Mouse (Mus musculus) kidney, adult 9 months (tissue): ENCODE measurements around the gene Cenpm.
"Not testable (repeated sequence)": the region's sequence is repeated elsewhere in the genome, so short reads cannot be mapped to it uniquely, and the experiment has no call there.

Experiments
- DNase-seq: peaks from one replicate; pipeline ENCODE4 v3.0.0; 2022

The Cenpm gene

DNA sequence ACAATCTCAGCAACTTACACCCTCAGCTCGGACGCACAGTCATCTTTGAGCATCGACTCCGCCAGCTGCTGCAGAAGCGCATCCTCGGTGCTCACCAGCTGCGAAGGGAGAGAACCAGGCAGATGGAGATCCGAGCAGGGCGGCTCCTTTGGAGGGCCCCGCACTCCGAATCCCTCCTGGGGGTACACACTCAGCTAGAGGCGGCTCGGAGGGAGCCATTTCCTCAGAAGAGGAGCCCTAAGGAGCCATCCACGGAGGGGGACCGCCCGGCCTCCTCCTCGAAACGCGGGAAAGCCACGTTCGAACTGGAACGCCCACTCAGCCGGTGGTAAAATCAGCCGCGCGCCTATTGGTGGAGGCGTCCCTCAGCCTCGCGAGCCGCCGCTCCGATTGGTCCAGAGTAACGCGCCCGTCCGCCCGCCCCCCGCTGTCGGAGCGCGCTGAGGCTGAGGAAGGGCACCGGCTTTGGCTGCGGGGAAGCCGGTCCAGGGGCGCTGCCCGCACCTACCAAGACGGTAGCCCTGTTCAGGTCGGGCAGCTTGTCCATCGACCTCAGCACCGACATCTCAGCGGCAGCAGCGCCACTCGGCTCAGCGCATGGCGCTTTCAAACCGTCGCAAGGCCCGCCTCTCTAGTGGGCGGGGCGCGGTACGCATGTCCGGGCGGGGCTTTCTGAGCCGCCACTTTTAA is at the start of gene Cenpm:
Gene Cenpm, minus strand, starts transcription at position 634 of the 690 bp plus-strand sequence.
- peak; percentile 90 for DNase-seq

DNA sequence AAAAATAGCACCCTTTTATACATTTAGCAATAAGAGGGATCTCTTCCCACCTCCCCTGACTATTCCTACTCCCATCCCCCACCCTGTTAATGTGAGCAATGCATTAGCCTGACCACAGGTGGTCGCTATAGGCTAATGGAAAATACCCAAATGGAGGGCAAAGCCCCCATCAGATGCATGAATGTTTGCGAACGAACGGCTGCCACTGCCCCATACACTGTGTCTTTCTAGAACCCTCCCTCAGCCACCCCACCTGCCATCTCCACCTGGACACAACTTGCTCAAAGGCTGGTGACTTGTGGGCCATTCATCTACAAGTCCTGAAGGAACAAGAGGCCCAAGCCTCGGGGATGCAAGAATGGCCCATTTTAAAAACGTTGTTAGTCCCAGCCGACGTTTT is 49.5 kb upstream of the Cenpm start:
- peak; percentile 29 for DNase-seq

DNA sequence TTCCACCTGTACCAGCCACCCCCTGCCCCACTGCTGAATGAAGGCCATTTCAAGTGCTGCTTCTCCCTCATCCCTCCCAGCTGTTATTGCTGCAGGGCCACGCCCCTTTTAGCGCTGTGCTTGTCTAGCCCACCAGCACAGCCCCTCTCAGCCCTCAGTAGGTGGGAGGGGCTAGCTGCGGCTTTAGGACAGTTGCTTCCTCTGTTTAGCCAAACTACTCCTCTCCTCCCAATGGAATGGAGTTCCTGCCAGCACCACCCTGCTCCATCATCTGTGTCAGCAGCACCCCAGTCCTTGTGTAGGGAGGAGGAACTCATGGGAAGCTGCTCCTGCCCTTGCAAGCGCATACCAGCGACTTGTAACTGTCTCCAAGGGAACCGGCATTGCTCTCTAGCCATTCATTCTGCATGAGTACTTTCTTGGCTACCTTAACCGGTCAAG is 48.7 kb upstream of the Cenpm start:
- peak; percentile 14 for DNase-seq

DNA sequence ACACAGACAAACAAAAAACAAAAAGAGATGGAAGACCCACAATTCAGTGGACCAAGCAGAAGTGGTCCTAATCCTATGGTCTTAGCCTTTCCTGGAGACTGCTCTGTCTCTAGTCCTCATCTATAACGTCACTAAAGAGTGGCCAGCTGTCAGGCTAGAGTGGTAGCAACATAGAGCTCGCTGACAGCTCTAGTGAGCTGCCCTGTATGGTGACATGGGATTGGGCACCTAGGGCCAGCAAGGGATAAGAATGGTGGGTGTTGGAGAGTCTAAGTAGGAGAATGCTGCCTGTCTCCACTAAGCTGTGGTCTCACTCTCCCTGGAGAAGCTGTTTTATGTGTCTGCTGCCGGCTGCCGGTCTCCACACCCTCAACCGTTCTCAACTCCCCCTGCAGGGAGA is 48.3 kb upstream of the Cenpm start:
- no peak for DNase-seq

DNA sequence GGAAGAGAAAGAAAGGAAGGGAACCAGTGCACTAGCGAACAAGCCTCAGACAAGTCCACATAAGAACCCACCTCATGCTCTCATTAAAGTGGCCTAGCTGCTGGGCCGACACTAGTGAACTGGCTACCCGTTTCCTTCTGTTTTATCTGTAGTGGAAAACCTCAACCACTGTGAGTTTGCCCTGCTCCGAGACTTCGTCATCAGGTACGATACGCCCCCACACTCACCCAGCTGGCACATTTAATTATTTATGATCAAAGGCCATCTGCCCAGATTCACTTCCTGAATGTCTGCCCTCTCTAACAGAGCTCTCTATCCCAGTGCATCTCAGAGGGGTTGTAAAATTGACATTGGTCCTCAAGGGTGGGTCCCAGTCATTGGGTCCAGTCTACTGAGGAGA is 45.7 kb upstream of the Cenpm start:
- no peak for DNase-seq

DNA sequence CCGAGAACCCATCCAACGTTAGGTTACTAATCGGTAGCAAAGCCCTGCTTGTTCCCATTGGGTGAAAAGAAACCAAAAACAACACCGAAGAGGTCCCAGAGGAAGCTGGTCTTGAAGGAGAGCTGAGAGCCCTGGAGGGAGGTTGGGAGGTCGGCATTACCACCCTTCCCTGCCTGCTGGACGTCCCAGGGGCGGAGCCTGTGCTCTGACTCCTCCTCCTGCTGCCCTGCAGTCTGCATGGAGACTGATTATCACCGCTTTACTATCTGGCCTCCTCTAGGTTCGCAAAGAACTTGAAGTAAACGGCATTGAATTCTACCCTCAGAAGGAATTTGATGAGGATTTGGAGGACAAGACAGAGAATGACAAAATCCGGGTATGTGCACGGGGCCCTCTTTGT is 41.6 kb upstream of the Cenpm start:
- no peak for DNase-seq

DNA sequence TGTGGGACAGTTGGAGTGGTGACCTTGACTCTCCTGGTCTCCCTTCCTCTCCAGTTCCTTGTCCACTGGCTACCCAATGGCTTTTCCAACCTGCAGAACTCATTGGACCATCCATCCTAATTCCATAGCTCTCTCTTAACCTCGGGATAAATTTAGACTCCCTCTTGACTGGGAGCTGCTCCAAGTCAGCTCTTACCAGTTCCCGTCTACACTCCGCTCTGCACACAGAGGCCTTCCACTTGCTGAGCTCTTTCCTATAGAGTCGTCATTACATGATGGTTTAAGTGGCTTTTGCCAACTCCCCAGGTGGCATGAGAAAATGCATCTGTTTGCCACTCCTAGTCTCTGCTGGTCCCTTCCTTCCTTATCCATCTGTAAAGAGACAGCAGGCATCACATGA is 36.1 kb upstream of the Cenpm start:
- DNase-seq = no peak

DNA sequence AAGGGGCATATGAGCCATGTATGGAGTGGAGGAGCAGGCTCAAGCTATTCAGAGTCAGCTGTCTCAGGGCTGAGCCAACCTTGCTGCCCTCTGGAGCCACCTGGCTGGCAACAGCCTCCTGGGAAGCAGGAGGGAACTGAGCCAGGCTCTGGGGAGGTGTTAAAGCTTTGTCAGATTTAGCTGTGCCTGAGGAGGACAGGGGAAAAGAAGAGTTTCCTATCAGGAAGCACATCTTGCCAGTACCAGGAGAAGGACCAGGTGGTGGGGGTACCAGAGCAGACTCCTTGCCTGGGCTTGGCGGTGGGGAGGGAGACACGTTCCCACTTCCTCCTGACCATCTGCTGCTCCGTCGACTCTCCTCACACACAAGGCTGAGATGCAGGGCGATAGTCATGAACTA is 33.0 kb upstream of the Cenpm start:
- DNase-seq = no peak

DNA sequence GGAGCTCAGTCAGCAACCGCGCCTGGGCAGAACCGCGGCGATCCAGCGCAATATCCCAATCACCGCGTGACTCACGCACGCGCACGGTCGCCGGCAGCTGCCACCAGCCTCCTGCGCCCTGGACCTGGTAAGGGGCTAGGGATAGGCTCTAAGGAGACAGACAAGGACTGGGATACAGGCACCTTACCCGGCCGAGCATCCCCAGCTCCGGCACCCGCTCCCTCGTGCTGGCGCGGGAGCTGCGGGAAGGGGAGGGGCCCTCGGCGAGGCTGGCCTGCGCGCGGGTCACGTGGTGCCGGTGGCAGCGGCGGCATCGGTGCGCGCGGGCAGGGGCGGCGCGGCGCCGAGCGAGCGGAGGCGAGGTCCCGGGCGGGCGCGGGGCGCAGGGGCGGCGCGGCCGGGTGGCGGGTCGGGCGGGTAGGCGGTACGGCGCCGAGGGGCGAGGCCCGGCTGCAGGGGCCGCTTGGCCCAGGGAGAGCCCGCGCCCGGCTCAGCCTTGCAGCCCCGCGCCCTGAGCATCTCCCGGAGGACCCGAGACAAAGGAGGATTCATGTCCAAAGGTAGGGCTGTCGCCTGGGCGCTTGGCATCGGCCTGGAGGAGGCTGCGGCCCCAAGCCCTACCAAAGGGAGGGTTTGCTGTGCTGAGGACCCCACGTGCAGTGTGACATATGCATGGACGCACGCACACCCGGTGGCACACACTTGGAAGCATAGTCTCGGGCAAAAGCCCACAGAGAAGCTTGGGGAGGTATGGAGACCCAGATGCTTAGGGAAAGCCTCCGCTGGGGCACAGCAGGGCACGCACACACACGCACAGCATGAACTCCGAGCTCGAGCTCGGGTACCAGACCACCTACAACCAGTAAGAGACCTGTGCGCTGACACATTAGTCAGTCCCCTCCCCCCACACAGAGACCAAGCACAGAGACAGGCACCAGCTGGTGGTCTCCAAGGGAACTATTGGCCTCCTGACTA is 30.7 kb upstream of the Cenpm start:
- DNase-seq = no peak

DNA sequence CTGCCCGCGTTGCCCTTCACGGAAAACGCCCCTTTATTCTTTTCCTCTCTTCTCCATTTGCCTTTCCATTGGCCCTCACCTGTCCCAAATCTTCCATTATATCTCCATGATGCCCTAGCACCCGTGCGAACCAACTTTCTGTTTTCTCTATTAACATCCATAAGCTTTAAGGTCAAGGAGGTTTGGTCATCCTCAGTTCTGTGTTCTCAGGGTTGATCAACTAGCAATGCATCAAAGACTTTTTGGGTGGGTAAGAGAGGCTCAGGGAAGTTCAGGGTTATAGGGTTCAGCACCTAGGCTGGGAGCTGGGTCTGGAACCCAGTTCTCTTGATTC is 30.0 kb upstream of the Cenpm start, which contains the start of gene Sept3:
Gene Sept3, plus strand, starts transcription at position 301 of the 334 bp plus-strand sequence.
- no peak for DNase-seq

DNA sequence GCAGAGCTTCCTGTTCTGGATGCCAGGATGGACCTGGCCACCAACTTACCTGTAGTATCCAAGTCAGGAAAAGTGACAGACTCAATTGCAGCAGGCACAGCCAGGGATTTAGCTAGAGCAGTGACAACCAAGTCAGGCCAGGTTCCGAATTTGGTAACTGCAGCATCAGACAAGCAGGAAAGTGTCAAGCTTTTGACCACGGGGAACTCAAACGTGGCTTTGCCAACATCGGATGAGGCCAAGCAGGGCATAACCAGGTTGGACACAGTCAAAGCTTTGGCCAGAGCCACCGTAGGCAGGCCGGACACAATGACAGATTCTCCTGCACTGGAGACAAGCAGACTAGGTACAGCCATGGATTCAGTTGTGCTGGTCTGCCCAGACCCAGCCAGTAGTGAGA is 27.7 kb upstream of the Cenpm start:
- no peak for DNase-seq

DNA sequence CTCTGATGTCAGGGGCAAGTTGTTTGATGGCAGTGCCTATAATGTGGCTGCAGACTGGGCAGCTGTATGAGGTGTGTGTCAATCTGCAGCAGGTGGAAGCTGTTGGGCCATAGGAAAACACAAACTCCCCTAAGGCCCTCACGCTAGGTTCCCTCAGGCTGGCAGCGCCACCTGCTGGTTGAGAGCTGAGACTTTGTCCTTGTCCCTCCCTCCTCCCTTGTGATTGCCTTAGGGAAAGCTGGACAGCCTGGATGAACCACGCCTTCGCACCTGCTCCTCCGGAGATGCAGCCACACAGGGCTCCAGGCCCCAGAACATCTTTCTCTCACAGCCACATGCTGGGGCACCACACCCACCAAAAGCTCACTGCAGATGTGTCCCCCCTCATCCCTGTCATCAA is 26.7 kb upstream of the Cenpm start:
- DNase-seq = peak; percentile 54

DNA sequence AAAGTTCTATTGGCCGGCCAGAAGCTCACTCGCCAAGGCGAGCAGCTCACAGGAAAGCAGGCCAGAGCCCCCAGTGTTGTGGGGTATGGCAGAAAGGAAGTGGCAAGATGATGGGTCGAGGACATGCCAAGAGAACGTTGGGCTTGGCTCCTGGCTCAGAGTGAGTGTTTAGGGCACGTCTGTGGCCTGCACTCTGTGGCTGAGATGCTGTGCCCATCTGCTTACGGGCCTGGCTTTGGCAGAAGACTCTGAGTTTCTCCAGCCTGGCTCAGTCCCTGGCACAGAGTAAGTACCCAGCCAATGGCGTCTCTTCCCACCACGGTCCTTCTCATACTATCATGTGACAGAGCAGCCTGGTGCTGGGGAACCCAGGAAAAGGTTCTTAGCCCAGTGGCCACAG is 24.2 kb upstream of the Cenpm start:
- DNase-seq = no peak

DNA sequence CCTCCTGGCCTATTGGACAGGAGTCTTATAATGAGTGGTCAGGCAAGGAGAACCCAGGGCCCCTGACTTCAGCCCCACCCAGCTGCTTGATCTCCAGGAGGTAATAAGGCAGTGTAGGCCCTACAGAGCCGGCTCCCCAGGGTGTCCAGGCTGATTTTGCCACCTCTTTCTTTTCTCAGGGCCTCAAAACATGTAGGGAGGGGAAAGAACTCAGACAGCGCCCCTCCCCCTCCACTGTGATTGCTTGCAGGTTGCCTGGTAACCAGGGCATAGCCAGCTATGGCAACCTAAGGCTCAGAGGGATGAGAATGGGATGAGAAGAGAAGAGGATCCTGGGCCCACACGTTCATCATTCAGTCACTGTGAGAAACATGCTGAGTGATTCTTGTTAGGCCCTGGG is 23.6 kb upstream of the Cenpm start:
- no peak for DNase-seq

DNA sequence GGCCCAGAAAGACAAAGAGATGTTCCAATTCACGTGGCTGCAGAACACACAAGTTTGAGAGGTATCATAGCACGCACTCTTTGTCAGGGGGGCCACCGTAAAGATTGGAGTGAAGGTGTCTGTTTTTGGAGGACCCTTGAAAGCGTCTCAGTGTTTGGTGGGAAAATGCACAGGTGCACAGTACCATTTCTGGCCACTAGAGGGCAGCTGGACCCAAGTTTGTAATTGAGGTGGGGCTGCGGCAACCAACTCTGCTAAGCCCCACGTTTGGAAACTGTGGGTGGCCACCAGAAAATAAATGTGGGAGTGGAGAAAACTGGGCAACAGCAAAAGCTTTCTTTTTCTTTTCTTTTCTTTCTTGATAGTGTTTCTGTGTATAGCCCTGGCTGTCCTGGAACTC is 21.8 kb upstream of the Cenpm start:
- DNase-seq = peak; percentile 60

DNA sequence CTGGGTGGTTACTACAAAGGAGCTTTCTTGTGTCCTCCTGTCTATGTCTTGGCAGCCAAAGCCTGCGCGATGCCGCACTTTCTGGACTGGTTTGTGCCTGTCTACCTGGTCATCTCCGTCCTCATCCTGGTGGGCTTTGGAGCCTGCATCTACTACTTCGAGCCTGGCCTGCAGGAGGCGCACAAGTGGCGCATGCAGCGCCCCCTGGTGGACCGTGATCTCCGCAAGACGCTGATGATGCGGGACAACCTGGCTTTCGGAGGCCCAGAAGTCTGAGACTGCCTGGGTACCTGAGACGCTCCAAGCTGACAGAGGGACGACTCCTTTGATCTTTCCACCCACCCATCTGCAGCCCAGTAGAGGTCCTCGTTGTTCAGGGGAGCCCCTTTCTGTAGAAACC is 15.0 kb upstream of the Cenpm start:
- peak; percentile 62 for DNase-seq

DNA sequence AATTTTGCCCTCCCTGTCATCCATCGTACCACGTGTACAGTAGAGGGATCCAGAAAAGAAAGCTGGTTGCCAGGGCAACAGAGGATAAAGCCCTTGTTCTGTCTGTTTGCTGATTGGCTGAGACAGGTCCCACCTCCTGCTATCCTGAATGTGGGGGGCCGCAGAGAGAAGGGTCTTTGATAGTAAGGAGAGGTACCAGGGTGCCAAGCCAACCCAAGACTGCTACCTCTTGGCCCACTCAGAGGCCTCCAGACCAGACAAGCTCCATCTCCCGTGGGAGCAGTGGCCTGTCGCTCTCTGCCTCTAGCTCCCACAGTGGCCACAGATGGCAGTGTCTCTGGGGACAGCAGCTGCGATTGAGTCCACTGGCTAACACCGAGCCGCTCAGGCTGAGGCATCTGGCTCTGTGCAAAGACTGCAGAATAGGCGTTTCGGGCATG is 11.4 kb upstream of the Cenpm start:
- DNase-seq = no peak

DNA sequence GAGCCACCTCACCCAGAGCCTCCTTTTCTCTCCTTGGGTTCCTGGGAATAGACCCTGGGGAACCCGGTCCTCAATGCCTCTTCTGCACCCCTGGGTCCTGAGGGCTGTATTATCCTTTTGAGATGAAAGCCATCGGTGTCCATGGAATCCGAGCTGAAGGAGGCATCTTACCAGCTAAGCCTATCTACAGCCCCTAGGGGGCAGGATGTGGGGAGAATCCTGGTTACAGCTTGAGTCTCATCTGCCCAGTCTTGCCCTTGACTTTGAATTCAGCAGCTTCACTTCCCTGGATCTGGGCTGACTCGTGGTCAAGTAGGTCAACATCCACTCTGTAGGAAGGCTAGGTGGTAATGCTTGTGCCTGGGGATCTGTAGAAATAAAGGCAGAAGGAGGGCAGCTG is 10.7 kb upstream of the Cenpm start:
- no peak for DNase-seq

DNA sequence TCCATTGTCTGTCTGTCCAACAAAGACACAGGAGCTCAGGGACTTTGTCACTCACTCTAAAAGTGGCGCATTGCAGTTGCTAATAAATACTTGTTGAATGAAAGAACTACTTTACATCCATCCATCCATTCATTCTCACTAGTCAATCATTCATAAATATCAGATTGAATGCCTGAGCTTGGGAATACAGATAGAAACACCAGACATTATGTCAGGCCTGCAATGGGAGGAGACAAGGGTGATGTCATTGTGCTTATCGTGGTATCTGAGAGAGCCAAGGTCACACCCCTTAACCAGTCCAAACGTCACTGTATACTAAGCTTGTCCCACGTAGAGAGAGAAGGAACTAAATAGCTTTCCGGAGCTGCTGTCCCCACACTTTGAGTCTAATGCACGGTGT is 7.5 kb upstream of the Cenpm start, which contains the start of gene 1500009C09Rik:
Gene 1500009C09Rik, plus strand, starts transcription at position 301 of the 400 bp plus-strand sequence.
- DNase-seq = no peak

DNA sequence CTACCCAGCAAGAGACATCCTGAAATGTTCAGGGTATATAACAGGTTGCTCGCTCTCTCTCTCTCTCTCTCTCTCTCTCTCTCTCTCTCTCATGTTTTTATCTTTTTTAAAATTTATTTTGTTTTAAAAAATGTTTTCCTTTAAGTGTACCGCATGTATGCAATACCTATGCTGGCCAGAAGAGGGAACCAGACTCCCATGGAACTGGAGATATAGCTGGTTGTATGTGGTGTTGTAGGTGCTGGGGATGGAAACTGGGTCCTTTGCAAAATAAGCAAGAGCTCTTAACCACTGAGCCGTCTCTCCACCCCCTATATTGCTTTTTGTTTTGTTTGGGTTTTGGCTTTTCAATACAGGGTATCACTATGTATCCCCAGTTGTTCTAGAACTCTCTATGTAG is 7.0 kb upstream of the Cenpm start:
- DNase-seq = no peak

DNA sequence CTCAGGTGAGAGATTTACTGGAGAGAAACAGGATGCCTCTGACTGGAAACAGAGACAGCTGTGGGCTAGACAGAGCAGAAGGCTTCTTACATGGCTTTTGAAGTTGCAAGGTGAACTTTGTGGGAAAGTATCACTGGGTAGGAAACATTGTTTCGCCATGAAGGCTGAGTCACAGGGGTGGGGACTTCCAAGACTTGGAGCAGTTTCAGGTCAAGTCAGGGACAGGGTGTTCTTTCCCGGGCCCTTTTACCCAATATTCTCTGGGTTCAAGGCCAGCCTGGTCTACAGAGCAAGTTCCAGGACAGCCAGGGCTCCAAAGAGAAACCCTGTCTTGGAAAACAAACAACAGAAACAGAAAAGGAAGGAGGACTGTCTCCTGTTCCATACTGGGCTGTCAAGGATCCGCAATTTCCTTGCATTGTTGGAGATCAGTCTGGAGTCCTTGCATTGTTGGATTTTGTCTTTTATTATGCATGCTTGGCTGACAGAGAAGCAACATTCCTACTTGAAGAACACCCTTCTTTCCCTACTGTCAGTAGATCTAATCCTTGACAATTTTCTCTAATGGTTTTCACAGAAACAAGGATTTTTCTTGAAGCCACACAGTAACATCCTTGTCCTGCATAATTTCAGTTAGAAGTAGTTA is 2.7 kb upstream of the Cenpm start:
- DNase-seq = no peak

DNA sequence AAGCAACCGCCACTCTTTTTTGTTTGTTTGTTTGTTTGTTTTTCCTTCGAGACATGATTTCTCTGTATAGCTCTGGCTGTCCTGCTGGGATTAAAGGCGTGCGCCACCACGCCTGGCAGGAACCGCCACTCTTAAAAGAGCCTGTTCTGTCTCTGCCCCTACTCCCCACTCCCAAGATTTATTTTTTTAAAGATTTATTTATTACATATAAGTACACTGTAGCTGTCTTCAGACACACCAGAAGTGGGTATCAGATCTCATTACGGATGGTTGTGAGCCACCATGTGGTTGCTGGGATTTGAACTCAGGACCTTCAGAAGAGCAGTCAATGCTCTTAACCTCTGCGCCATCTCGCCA is 235 bp upstream of the Cenpm start:
- not testable (repeated sequence) for DNase-seq

DNA sequence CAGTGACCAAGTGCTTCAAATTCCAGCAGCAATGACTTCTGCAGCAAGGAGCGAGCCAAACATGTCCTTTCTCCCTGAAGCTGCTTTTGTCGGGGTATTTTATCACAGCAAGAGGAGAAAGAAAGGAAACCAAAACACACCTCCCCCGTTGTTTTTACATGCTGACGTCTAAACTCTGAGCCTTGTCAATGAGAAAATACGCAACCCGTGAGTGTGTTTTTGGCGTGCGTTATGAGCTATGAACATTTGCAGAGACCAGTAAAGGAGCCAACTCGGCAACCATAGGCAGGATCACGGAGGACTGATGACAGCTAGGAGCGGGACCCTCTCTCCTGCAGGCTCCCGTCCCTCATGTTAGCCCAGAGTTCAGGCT is 820 bp downstream of the Cenpm start:
- DNase-seq = no peak

DNA sequence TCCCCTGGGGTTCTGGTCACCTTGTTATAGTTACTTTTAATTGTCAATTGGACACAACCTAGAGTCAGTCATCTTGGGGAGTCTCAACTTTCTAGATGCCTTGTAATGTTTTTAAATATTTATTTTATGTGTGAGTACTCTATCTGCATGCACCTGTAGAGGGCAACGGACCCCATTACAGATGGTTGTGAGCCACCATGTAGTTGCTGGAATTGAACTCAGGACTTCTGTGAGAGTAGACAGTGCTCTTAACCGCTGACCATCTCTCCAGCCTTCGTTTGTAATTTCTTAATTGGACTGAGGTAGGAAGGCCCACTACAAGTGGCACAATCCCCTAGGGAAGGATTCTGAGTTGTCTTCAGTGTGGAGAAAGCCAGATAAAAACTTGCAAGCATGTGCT is 1.2 kb downstream of the Cenpm start:
- DNase-seq = no peak
